Mouse (Mus musculus) cerebellum, adult 2 months (tissue): ENCODE data around the gene Imp3.

Experiments
- CTCF ChIP-seq: fragments of 200-500 bp; IDR thresholded peaks from 2 replicates; pipeline ENCODE4 v1.5.1; 2011; ENCODE audit warnings: low read depth, mild to moderate bottlenecking, control low read depth, low read length, moderate library complexity, borderline replicate concordance; ENCODE audit not compliant: insufficient read depth
- POLR2A ChIP-seq: fragments of 200-500 bp; IDR thresholded peaks from 2 replicates; pipeline ENCODE4 v1.6.1; 2011; ENCODE audit warnings: low read length, control low read depth, borderline replicate concordance; ENCODE audit not compliant: insufficient read depth

DNA sequence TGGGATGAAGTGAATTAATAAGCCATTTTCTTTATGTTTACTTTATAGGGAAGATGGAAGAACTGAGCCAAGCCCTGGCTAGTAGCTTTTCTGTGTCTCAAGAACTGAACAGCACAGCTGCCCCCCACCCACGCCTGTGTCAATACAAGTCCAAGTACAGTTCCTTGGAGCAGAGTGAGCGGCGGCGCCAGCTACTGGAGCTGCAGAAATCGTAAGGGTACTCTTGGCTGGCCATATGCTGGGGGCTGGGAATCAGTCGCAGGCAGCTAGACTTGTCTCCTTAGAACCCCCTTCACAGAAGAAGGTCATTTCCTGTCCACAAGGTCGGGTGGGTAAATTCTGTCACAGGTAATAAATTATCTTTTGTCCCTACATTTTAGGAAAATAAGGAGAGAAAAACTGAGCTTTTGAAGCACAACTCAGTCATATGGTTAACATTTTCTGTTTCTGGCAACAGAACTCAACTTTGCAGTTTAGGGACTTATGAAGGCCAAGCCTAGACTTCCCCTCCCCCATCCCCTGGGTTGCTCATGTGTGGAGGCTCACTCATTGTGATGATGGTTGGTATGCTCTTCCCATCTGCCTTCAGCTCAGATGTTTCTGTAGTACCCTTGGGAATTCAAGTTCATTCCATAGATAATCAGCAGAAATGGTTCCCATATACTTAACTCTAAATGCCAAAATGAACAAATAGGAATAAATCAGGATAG lies 19.8 kb downstream of the Imp3 start:
- TF ChIP-seq POLR2A (no peak), CTCF (no peak)
